Mouse (Mus musculus) CH12.LX (cell line): ENCODE data around the gene Fndc3a. TPM values are rescaled to one million over a fixed set of nuclear protein-coding genes. Genes with fewer than 3 reads are reported as not detected.

Experiments used
- DNase-seq: peaks from one replicate; pipeline ENCODE4 v3.0.0-alpha.2; 2013; ENCODE audit errors: extremely low read depth
- H3K27ac ChIP-seq: 2 replicates; pipeline ENCODE4 v1.5.1; 2012; ENCODE audit warnings: low read depth, mild to moderate bottlenecking, control low read depth, moderate library complexity; ENCODE audit not compliant: insufficient read depth
- H3K27me3 ChIP-seq: replicated peaks from 2 replicates; pipeline ENCODE3; 2012; ENCODE audit warnings: inconsistent platforms
- H3K36me3 ChIP-seq, 2 experiments: replicated peaks in 1 of 2; 2 replicates each; pipeline versions ENCODE3 to v1.6.1; 2012; ENCODE audit warnings: inconsistent platforms in 1 of 2, low read length in 1 of 2, mild to moderate bottlenecking in 1 of 2, mixed read lengths in 1 of 2, moderate library complexity in 1 of 2; ENCODE audit not compliant: control insufficient read depth in 1 of 2, insufficient read depth in 1 of 2
- H3K4me1 ChIP-seq, 2 experiments: 2 replicates each; pipeline ENCODE4 v1.6.1; 2012; ENCODE audit warnings: inconsistent platforms in 1 of 2, moderate library complexity in 1 of 2; ENCODE audit not compliant: insufficient read depth in 2 of 2, control insufficient read depth in 1 of 2
- H3K4me2 ChIP-seq: 2 replicates; pipeline ENCODE4 v1.6.1; 2012; ENCODE audit warnings: low read depth, mild to moderate bottlenecking, control low read depth; ENCODE audit not compliant: poor library complexity, insufficient read depth, severe bottlenecking
- H3K4me3 ChIP-seq, 3 experiments: fragments of 150-350 bp in 1 of 3; sonication (generic) in 1 of 3; replicated peaks in 1 of 3; 2 replicates each; pipeline versions ENCODE3 to v1.5.1; 2011 to 2012; ENCODE audit warnings: low read depth in 2 of 3, low read length in 2 of 3, mild to moderate bottlenecking in 2 of 3, moderate library complexity in 2 of 3, control low read depth in 1 of 3, improper control_type of control experiment in 1 of 3, inconsistent platforms in 1 of 3, mixed read lengths in 1 of 3; ENCODE audit not compliant: poor library complexity in 1 of 3
- H3K79me2 ChIP-seq: replicated peaks from 2 replicates; pipeline ENCODE4 v1.6.1; 2012; ENCODE audit warnings: mild to moderate bottlenecking, moderate library complexity; ENCODE audit not compliant: control insufficient read depth, poor library complexity, insufficient read depth, severe bottlenecking; ENCODE audit errors: extremely low read depth
- H3K9ac ChIP-seq: 2 replicates; pipeline ENCODE4 v1.6.1; 2012; ENCODE audit warnings: low read depth, mild to moderate bottlenecking, control low read depth, moderate library complexity; ENCODE audit not compliant: insufficient read depth
- H3K9me3 ChIP-seq: replicated peaks from 2 replicates; pipeline ENCODE3; 2012; ENCODE audit warnings: low read length, inconsistent platforms, mixed read lengths
- BHLHE40 ChIP-seq: IDR thresholded peaks from 2 replicates; pipeline ENCODE4 v1.6.1; 2011; ENCODE audit warnings: mild to moderate bottlenecking, low read depth, low read length, improper control_type of control experiment
- CHD1 ChIP-seq: IDR thresholded peaks from 2 replicates; pipeline ENCODE4 v1.6.1; 2012; ENCODE audit warnings: low read depth, low read length, improper control_type of control experiment, inconsistent platforms
- CHD2 ChIP-seq: IDR thresholded peaks from 2 replicates; pipeline ENCODE4 v1.6.1; 2011; ENCODE audit warnings: low read length, improper control_type of control experiment
- CTCF ChIP-seq, 2 experiments: IDR thresholded peaks in 1 of 2; conservative IDR thresholded peaks in 1 of 2; 2 replicates each; pipeline ENCODE4 v1.5.1; 2011 to 2012; ENCODE audit warnings: low read depth in 2 of 2, low read length in 2 of 2, improper control_type of control experiment in 1 of 2, inconsistent platforms in 1 of 2, mild to moderate bottlenecking in 1 of 2, moderate library complexity in 1 of 2
- E2F4 ChIP-seq: IDR thresholded peaks from 2 replicates; pipeline ENCODE4 v1.6.1; 2011; ENCODE audit warnings: low read depth, low read length, improper control_type of control experiment; ENCODE audit not compliant: insufficient replicate concordance
- ELF1 ChIP-seq: IDR thresholded peaks from 2 replicates; pipeline ENCODE4 v1.6.1; 2014; ENCODE audit warnings: low read depth, mild to moderate bottlenecking, inconsistent platforms, low read length, improper control_type of control experiment
- EP300 ChIP-seq: IDR thresholded peaks from 2 replicates; pipeline ENCODE4 v1.6.1; 2011; ENCODE audit warnings: low read length, improper control_type of control experiment
- ETS1 ChIP-seq: conservative IDR thresholded peaks from 2 replicates; pipeline ENCODE4 v1.6.1; 2012; ENCODE audit warnings: low read depth, mild to moderate bottlenecking, inconsistent platforms, low read length, improper control_type of control experiment, moderate library complexity
- GABPA ChIP-seq: IDR thresholded peaks from 2 replicates; pipeline ENCODE4 v1.6.1; 2012; ENCODE audit warnings: low read depth, low read length, improper control_type of control experiment, inconsistent platforms; ENCODE audit not compliant: insufficient replicate concordance
- HCFC1 ChIP-seq: IDR thresholded peaks from 2 replicates; pipeline ENCODE4 v1.6.1; 2012; ENCODE audit warnings: low read depth, mild to moderate bottlenecking, inconsistent platforms, low read length, improper control_type of control experiment
- IRF4 ChIP-seq: IDR thresholded peaks from 2 replicates; pipeline ENCODE4 v1.6.1; 2014; ENCODE audit warnings: low read depth, mild to moderate bottlenecking, inconsistent platforms, low read length, improper control_type of control experiment
- JUN ChIP-seq: IDR thresholded peaks from 2 replicates; pipeline ENCODE4 v1.6.1; 2011; ENCODE audit warnings: low read depth, mild to moderate bottlenecking, low read length, improper control_type of control experiment, moderate library complexity; ENCODE audit not compliant: insufficient read depth
- JUND ChIP-seq: conservative IDR thresholded peaks from 2 replicates; pipeline ENCODE4 v1.6.1; 2011; ENCODE audit warnings: low read depth, low read length, improper control_type of control experiment
- KAT2A ChIP-seq: IDR thresholded peaks from 2 replicates; pipeline ENCODE4 v1.6.1; 2012; ENCODE audit warnings: low read length, improper control_type of control experiment, inconsistent platforms; ENCODE audit not compliant: insufficient replicate concordance
- MAFK ChIP-seq: IDR thresholded peaks from 2 replicates; pipeline ENCODE4 v1.6.1; 2011; ENCODE audit warnings: low read length, improper control_type of control experiment; ENCODE audit not compliant: insufficient replicate concordance
- MAX ChIP-seq: IDR thresholded peaks from 2 replicates; pipeline ENCODE4 v1.6.1; 2011; ENCODE audit warnings: low read length, improper control_type of control experiment
- MAZ ChIP-seq: IDR thresholded peaks from 2 replicates; pipeline ENCODE4 v1.6.1; 2012; ENCODE audit warnings: low read depth, mild to moderate bottlenecking, inconsistent platforms, low read length, improper control_type of control experiment, moderate library complexity
- MEF2A ChIP-seq: IDR thresholded peaks from 2 replicates; pipeline ENCODE4 v1.6.1; 2014; ENCODE audit warnings: low read depth, mild to moderate bottlenecking, inconsistent platforms, low read length, improper control_type of control experiment, borderline replicate concordance
- MXI1 ChIP-seq: IDR thresholded peaks from 2 replicates; pipeline ENCODE4 v1.6.1; 2011; ENCODE audit warnings: mild to moderate bottlenecking, low read depth, low read length, improper control_type of control experiment
- MYC ChIP-seq: IDR thresholded peaks from 2 replicates; pipeline ENCODE4 v1.6.1; 2011; ENCODE audit warnings: low read depth, mild to moderate bottlenecking, improper control_type of control experiment, low read length
- NELFE ChIP-seq: IDR thresholded peaks from 2 replicates; pipeline ENCODE4 v1.6.1; 2011; ENCODE audit warnings: low read depth, low read length, improper control_type of control experiment
- NRF1 ChIP-seq: IDR thresholded peaks from 2 replicates; pipeline ENCODE4 v1.6.1; 2014; ENCODE audit warnings: low read depth, mild to moderate bottlenecking, inconsistent platforms, low read length, improper control_type of control experiment, moderate library complexity
- PAX5 ChIP-seq: IDR thresholded peaks from 2 replicates; pipeline ENCODE4 v1.6.1; 2012; ENCODE audit warnings: low read length, inconsistent platforms, mixed read lengths
- POLR2A ChIP-seq: IDR thresholded peaks from 2 replicates; pipeline ENCODE4 v1.6.1; 2011; ENCODE audit warnings: low read depth, mild to moderate bottlenecking, improper control_type of control experiment, low read length
- POLR2AphosphoS2 ChIP-seq: IDR thresholded peaks from 2 replicates; pipeline ENCODE4 v1.6.1; 2011; ENCODE audit warnings: low read depth, low read length, improper control_type of control experiment
- RAD21 ChIP-seq: IDR thresholded peaks from 2 replicates; pipeline ENCODE4 v1.6.1; 2011; ENCODE audit warnings: low read depth, mild to moderate bottlenecking, low read length, improper control_type of control experiment, moderate library complexity
- RCOR1 ChIP-seq: conservative IDR thresholded peaks from 2 replicates; pipeline ENCODE4 v1.6.1; 2012; ENCODE audit warnings: low read depth, mild to moderate bottlenecking, inconsistent platforms, low read length, improper control_type of control experiment
- SIN3A ChIP-seq: IDR thresholded peaks from 2 replicates; pipeline ENCODE4 v1.6.1; 2012; ENCODE audit warnings: low read length, improper control_type of control experiment, inconsistent platforms
- SMC3 ChIP-seq: IDR thresholded peaks from 2 replicates; pipeline ENCODE4 v1.6.1; 2011; ENCODE audit warnings: low read depth, low read length, improper control_type of control experiment
- TBP ChIP-seq: conservative IDR thresholded peaks from 2 replicates; pipeline ENCODE4 v1.6.1; 2011; ENCODE audit warnings: low read depth, low read length, improper control_type of control experiment
- TCF12 ChIP-seq: IDR thresholded peaks from 2 replicates; pipeline ENCODE4 v1.6.1; 2014; ENCODE audit warnings: low read depth, mild to moderate bottlenecking, inconsistent platforms, low read length, improper control_type of control experiment
- UBTF ChIP-seq: IDR thresholded peaks from 2 replicates; pipeline ENCODE4 v1.6.1; 2012; ENCODE audit warnings: low read depth, mild to moderate bottlenecking, inconsistent platforms, low read length, improper control_type of control experiment, moderate library complexity
- USF1 ChIP-seq: IDR thresholded peaks from 2 replicates; pipeline ENCODE4 v1.6.1; 2014; ENCODE audit warnings: low read depth, mild to moderate bottlenecking, inconsistent platforms, low read length, improper control_type of control experiment
- USF2 ChIP-seq: conservative IDR thresholded peaks from 2 replicates; pipeline ENCODE4 v1.6.1; 2011; ENCODE audit warnings: low read depth, low read length, improper control_type of control experiment
- ZC3H11A ChIP-seq: IDR thresholded peaks from 2 replicates; pipeline ENCODE4 v1.6.1; 2012; ENCODE audit warnings: low read depth, mild to moderate bottlenecking, inconsistent platforms, low read length, improper control_type of control experiment
- ZKSCAN1 ChIP-seq: IDR thresholded peaks from 2 replicates; pipeline ENCODE4 v1.6.1; 2012; ENCODE audit warnings: low read depth, inconsistent platforms, low read length, improper control_type of control experiment, borderline replicate concordance
- ZMIZ1 ChIP-seq: IDR thresholded peaks from 2 replicates; pipeline ENCODE4 v1.6.1; 2012; ENCODE audit warnings: low read depth, mild to moderate bottlenecking, inconsistent platforms, low read length, improper control_type of control experiment
- ZNF384 ChIP-seq: IDR thresholded peaks from 2 replicates; pipeline ENCODE4 v1.6.1; 2012; ENCODE audit warnings: low read depth, low read length, improper control_type of control experiment, inconsistent platforms
- dilution Hi-C: fragments of 300-500 bp; cut with MboI; formaldehyde crosslinking; loops from 2 replicates; pipeline ENCODE4 v1.14.3; 2020; ENCODE audit warnings: low sequenced_read_pairs; ENCODE audit not compliant: extremely low pct_unique_long_range_greater_than_20kb, extremely low pct_ligation_motif_present
- in situ Hi-C: fragments of 300-500 bp; cut with MboI; formaldehyde crosslinking; loops from 3 replicates; pipeline ENCODE4 v1.14.3; 2019; ENCODE audit warnings: low sequenced_read_pairs, low pct_ligation_motif_present, low pct_unique_long_range_greater_than_20kb, mixed read lengths
- polyA plus RNA-seq: library from polyadenylated mRNA; unstranded; fragments of >175 nt; gene quantifications from 2 replicates; pipeline ENCODE4 v1.2.1, GENCODE M21; 2012; ENCODE audit warnings: low read depth; ENCODE audit not compliant: insufficient read length
- total RNA-seq, 2 experiments: library from RNA; depleted of rRNA; stranded (reverse); fragments of 300-350 nt in 1 of 2; fragments of >200 nt in 1 of 2; gene quantifications; 2 replicates each; pipeline ENCODE4 v1.2.3; 2012 to 2014

Fndc3a gene
- total and polyA plus RNA-seq, 3 experiments, result 35.4 to 48.6 (median 40.0) TPM

DNA sequence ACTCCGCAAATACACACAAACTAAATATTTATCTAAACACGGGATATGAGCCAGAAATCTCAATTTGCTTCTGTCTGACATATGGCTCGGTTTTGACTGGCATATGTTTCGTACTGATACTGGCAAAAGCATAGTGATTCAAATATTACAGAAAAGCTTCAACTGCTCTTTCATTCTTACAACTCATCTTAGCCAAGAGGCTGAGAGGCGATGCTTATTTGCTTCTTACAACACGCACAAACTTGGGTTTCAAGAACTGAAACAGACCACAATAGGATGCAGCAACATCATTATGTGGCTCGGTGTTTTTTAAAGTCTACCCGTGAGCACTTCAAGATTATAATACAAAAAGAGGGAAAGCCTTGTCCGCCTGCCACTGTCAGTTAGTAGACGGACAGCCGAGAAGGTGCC, 1.2 kb downstream of the Fndc3a start:
- Histone ChIP-seq H3K79me2 (peaks cover 37% of the 10 kb centered on the region), H3K4me2 (no peak overlapping the region; the same call in 1 of the 2 replicates), H3K27ac (peak overlapping the region; percentile 95), H3K36me3 (no peaks in the 10 kb centered on the region), H3K9ac (peak overlapping the region; percentile 99), H3K4me1 (peaks cover 7 to 44% of the 10 kb centered on the region in 2 experiments; a peak in 3 of 4 replicates), H3K4me3 (peak overlapping the region; percentile 82 to 88 (median 85)), H3K9me3 (no peaks in the 10 kb centered on the region), H3K27me3 (no peaks in the 10 kb centered on the region)
- dilution Hi-C loops (no loop called here), in situ Hi-C loops (loop anchor here (5.0 to 10.0 kb wide), 2 partner anchors 96 to 164 kb away; no protein-coding TSS in a partner anchor)
- peak; percentile 62 for DNase-seq
- TF ChIP-seq POLR2A (peak; percentile 34; the same call in 1 of the 2 replicates), JUND (no peak), ZKSCAN1 (no peak), SMC3 (no peak), MYC (0 out of 2 replicates have a peak, but pooled peaks have one; percentile 13), ZMIZ1 (no peak), ELF1 (no peak), USF2 (no peak), NRF1 (no peak), RCOR1 (no peak; the same call in 1 of the 2 replicates), MAFK (no peak), SIN3A (no peak; the same call in 1 of the 2 replicates), MXI1 (0 out of 2 replicates have a peak, but pooled peaks have one; percentile 16), E2F4 (no peak), MAZ (no peak), TBP (peak; percentile 48; the same call in 1 of the 2 replicates), ZNF384 (peak; percentile 1; the same call in 1 of the 2 replicates), JUN (no peak), CTCF (conservative IDR thresholded peaks at IDR 0.05 in 1 of 2, IDR thresholded peaks at IDR 0.05 in 1 of 2; ENCODE audit: low read depth in 2 of 2, low read length in 2 of 2) (no peak), PAX5 (no peak), USF1 (no peak), POLR2AphosphoS2 (no peak), ZC3H11A (no peak), MAX (no peak), NELFE (no peak), ETS1 (peak; percentile 65; the same call in 1 of the 2 replicates), CHD2 (no peak), HCFC1 (no peak), GABPA (no peak), EP300 (0 out of 2 replicates have a peak, but pooled peaks have one; percentile 52), TCF12 (peak; percentile 25), IRF4 (peak; percentile 87), CHD1 (peak; percentile 6; the same call in 1 of the 2 replicates), RAD21 (no peak), KAT2A (no peak), UBTF (no peak), BHLHE40 (peak; percentile 79), MEF2A (peak; percentile 61; the same call in 1 of the 2 replicates)
